Mouse (Mus musculus) ovary, postnatal 10 days (tissue): ENCODE results near the gene Mcm3.
"Not testable (repeated sequence)": the region's sequence is repeated elsewhere in the genome, so short reads cannot be mapped to it uniquely, and the experiment has no call there.

ENCODE experiments used
- DNase-seq: peaks from one replicate; pipeline ENCODE4 v3.0.0; 2022; ENCODE audit warnings: low spot score

The Mcm3 gene

GRCm38 (mm10) chr1:20801682-20802390, 18.3 kb downstream of the Mcm3 start:
- no peak for DNase-seq

GRCm38 (mm10) chr1:20801275-20801674, 18.8 kb downstream of the Mcm3 start:
- no peak for DNase-seq

- DNase-seq, result no peak
These were observed 24.9 kb downstream of the Mcm3 start for GRCm38 (mm10) chr1:20795178-20795577.

- no peak for DNase-seq
These were observed 25.4 kb downstream of the Mcm3 start for GRCm38 (mm10) chr1:20794760-20795159.

GRCm38 (mm10) chr1:20791414-20791813, 28.7 kb downstream of the Mcm3 start:
- no peak for DNase-seq

GRCm38 (mm10) chr1:20790517-20790916, 29.6 kb downstream of the Mcm3 start, which contains the start of gene Il17f:
Il17f (minus strand) TSS chr1:20790617.
- DNase-seq, result not testable (repeated sequence)

GRCm38 (mm10) chr1:20788419-20788818, 31.7 kb downstream of the Mcm3 start:
- DNase-seq, result no peak

- no peak for DNase-seq
These were observed 33.1 kb downstream of the Mcm3 start for GRCm38 (mm10) chr1:20787046-20787445.

- DNase-seq, result no peak
These were observed 41.7 kb downstream of the Mcm3 start for GRCm38 (mm10) chr1:20778366-20778765.

- not testable (repeated sequence) for DNase-seq
These were observed 45.9 kb downstream of the Mcm3 start for GRCm38 (mm10) chr1:20774026-20774730.

GRCm38 (mm10) chr1:20766526-20766925, 53.6 kb downstream of the Mcm3 start:
- no peak for DNase-seq

- no peak for DNase-seq
These were observed 58.7 kb downstream of the Mcm3 start for GRCm38 (mm10) chr1:20761411-20761810.

GRCm38 (mm10) chr1:20760331-20760730, 59.8 kb downstream of the Mcm3 start:
- DNase-seq, result no peak

GRCm38 (mm10) chr1:20759799-20760198, 60.3 kb downstream of the Mcm3 start:
- DNase-seq, result no peak

- no peak for DNase-seq
These were observed 62.5 kb downstream of the Mcm3 start for GRCm38 (mm10) chr1:20757586-20757985.

GRCm38 (mm10) chr1:20754439-20754838, 65.7 kb downstream of the Mcm3 start:
- DNase-seq, result no peak
